Mouse (Mus musculus) left cerebral cortex, postnatal 14 days (tissue): ENCODE results near the gene Fam20b. TPM values are rescaled to one million over a fixed set of nuclear protein-coding genes. Genes with fewer than 3 reads are reported as not detected.

Experiments
- DNase-seq, 2 experiments: peaks; one replicate each; pipeline ENCODE4 v3.0.0; 2021 to 2022; ENCODE audit warnings: low spot score in 2 of 2, mixed read lengths in 1 of 2
- intact Hi-C: fragments of 180-260 bp; cut with DNase I; formaldehyde crosslinking; loops from one replicate; pipeline ENCODE4 v1.15.1; 2025
- total RNA-seq, 2 experiments: library from RNA; stranded (reverse); gene quantifications; 2 replicates each; pipeline ENCODE4 v1.2.3; 2021

The Fam20b gene
- total RNA-seq, 2 experiments from 2014 or later: 59.5 to 64.6 TPM

DNA sequence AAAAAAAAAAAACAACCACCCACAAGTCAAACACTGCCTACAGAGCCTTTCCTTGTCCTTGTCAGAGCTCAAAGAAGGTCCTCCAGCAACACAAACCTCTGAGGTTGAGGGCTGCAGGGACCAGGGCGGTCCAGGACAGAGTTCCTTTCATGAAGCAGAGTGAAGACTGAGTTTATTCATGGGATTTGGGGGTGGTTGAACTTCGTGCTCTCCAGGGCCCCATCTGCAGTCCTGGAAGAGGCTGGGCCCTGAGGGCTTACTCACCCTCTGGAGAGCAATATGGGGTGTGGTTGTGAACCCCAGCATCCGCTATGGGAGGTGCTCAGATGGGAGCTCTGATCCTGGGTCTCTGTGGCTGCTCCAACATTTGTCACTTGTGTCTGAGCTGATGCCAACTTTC, 15.1 kb upstream of the Fam20b start:
- no peak for DNase-seq
- intact Hi-C loops: no loop called here

DNA sequence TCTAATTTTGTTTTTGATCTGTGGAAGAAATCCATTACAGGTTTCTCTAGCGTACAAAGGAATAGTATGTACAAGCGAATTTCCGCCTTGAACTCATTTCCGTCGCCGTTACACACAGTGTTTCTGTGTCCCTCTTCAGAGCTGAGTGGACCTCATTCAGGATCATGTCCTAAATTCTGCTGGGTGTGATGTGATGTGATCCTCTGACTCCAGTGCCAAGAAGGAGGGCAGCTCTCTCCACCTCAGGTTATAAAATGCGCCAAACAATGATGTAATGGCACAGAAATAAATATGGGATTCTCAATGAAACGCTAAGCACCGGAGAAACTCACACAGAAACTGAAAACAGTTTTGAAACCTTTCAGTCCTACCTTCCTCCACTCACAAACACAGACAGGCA, 14.7 kb upstream of the Fam20b start:
- intact Hi-C loops: no loop called here
- no peak for DNase-seq

DNA sequence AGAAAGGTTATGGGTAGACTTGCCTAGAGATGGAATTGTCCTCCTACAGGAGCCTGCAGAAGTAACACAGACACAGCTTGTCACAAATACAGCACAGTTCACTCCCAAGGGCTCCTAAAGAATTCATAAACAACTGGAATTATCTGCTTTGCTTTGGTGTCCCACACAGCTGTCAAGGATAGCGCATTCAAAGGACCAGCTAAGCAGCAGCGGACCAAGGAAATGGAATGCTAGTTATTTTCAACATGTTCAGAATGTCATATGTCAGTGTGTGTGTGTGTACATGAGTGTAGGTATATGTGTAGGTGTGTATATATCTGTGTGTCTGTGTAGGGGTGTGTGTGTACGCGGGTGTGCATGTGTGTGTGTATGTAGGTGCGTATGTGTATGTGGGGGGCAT, 14.1 kb upstream of the Fam20b start:
- DNase-seq: no peak
- intact Hi-C loops: no loop called here

DNA sequence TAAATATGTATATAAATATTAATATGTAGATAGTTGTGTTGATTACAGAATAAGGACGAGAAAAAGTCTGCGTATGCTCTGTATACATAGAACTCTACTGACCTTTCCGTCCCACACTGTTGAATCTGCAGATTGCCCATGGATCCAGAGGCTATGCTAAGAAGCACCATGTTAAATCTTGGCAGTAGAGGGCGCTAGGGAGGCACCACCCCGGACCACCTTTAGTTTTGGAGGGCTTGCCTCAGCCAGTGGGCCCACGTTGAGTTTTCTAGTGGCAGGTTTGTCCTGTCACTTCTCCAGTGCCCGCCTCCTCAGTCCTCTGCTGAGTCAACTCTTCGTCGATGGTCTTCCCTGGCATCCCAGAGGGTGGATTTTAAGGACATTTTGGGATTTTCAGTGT, 11.9 kb upstream of the Fam20b start:
- DNase-seq: no peak
- intact Hi-C loops: no loop called here

DNA sequence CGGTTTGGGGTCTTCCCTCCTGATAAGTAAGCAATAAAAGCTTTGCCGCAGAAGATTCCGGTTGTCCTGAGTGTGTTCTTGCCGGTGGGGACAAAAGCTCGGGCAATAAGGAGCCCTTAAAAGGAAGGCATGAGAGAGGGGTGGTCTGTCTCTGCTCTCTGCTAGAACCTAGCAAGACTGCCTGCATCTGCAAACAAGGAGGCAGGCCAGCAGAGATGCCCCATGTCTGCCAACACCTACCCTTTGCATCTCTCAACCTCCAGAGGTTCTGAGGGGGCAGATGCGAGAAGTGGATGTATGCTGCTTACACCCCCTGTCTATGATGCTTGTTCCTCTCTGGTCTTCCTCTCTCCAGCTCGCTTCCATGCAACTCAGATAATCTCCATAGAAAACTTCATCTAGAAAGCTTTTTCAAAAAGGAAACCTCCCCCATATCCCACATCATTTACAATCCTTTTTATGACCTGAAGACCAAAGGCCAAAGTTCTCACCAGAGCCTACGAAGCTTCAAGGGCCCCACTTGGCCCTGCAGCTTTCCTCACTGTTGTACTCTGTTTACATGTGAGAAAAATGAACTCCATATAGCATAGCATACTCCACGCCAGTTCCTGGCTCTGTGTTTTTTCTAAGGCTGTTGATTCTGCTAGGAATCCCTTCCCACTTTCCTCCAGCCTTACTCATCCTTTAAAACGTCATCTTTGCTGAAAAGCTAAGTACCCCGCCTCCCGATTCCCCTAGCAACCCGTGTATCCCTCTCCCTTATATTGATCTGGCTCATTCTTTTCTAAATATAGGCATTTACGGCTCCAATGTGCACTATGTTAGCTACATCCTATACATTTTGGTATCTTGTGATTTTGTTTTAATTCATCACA, 8.6 kb upstream of the Fam20b start:
- intact Hi-C loops: no loop called here
- DNase-seq: no peak

DNA sequence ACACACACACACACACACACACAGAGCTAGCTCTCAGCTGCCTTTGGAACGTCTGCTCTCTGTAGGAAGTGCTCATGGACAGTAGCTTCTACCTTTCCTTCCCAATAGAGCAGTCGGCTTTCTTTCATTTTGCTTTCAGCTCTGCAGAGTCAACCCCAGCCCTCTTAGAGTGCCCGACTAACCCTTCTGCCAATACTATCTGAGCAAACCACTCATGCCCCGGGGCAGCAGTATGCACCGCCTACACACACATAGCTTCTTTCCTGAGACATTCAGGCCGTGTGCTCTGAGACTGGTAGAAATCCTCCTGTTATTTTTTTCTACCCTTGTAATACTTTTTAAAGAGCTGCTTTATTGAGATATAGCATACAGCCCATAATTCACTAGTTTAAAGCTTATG, 3.2 kb upstream of the Fam20b start:
- intact Hi-C loops: no loop called here
- DNase-seq: no peak

DNA sequence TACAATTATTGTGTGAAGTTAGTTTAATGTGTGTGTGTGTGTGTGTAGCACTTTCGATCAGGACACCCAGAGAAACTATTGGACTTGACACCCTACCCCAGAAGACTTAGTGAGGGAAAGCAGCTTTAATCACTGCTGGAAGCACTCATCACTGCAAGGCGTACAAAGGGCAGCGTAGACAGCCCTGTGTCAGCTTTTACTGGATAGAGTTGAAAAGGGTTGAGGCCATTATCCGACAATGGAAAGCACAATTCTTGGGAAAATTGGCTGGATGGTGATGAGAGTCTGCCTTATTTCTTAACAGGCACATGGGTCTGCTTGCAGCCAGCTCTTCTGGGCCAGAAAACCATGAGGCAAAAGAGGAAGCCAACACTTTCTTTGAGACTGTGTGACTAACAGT, 1.2 kb upstream of the Fam20b start:
- DNase-seq: no peak
- intact Hi-C loops: no loop called here

DNA sequence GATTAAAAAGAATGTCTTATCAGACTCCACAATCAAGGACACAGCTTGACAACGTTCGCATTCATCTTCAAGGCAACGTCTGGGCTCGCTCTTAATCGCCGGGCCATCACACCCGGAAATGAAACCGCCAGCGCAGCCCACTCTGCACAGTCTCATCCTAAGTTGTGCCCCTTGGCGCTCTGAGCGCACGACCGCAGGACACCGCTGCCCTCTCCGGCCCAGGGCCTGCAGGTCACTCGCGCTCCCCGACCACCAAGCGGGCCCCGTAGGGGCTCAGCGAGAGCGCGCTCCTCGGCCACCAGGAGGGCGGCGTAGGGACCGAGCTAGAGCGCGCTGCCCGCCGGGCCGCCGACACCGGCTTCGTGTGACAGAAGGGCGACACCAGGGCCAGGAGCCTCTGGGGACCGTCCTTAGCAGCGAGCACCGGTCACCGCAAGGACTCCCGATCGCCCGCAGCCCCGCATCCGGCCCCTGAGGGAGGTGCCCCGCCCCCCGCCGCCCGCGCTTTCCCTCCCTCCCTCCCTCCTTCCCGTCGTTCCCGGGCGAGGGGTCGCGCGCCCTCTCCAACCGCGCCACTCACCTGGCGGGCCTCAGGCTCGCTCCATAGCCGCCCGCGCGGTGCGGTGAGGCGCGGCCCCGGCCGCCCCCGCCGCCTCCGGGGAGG, 468 bp downstream of the Fam20b start:
- intact Hi-C loops: no loop called here
- DNase-seq: peak in 1 of 2 experiments; percentile 41

DNA sequence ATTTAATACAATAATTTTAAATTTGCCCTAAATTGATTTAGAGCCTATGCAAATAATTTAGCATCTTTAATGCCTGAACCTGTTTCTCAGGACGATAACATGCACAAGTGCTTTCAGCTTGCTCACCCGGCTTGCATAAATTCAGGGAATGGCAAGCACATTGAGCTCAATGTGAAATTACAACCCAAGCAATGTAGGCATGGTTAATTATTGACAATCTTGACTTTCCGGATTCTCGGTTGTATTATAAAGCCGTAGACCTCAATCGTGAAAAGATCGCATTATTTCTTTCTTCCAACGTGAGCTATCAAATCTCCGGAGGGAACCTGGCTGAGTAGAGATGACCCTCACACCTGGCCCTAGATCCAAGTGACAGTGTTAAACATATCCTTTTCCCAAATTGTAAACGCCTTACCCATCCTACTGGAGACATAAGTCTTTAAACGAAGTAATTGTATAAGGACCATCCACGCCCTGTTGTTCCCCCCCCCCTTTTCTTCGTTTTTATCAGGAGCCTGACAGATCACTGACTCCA, 1.1 kb downstream of the Fam20b start:
- intact Hi-C loops: no loop called here
- DNase-seq: no peak

DNA sequence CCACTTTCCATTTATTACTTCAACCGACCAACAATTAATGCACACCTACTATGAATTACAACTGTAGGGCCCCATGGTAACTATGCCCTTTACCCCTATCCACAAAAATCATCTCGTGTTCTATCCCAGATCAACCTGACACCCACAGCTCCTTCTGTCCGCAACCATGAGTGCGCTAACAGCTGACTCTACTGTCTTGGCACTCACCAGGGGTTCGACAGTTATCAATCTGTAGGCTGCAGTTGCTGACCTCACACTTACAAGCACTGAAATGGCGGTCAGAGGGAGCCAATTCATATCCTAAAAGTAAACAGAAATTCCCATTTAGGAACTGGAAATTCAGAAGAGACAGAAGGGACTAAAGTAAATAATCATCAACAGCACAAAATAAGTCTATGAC, 2.2 kb downstream of the Fam20b start:
- intact Hi-C loops: no loop called here
- DNase-seq: no peak

DNA sequence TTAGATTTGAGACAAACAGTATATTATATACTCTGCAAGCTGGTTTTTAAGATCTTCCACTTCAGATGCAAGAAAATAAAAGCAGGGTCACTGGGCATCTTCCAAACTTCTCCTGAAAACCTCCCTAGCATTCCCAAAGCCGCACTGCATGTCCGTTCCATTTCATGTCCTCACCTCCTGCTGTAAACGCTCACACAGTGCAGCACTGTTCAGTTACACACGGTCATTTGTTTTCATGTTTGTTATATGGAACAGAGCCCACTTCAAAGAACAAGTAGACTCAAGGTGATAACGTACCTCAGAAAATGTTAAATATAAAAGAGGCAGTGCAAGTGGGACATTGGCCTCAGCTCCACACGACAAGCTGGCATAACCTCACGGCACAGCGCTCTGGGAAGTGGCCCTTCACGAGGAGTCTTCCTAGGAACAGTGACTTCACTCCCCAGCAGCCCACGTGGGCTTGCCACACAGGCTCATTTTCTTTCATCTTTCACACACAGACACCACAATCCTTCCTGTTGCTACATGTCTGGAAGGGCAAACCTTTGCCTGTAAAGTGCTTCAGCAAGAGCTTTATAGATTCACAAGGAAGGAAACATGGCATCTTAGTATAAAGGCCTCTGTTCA, 8.3 kb downstream of the Fam20b start:
- no peak for DNase-seq
- intact Hi-C loops: no loop called here

DNA sequence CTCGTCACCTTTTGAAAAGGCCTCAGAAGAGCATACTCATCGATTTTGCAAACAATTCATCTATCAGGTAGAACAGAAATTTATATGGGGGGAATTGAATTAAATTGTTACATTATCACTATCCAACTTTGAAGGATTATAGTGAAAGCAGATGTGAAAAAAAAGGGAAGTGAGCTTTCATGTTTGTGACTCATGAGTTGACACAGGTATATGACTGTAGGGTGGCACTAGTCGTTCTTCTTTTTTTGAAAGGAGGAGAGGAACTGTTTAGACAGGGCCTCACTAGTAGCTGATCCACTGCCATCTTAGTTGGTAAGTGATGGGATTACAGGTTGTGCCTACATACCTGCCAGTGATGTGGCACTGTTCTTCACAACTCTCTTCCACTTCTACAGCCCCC, 10.2 kb downstream of the Fam20b start:
- no peak for DNase-seq
- intact Hi-C loops: no loop called here

DNA sequence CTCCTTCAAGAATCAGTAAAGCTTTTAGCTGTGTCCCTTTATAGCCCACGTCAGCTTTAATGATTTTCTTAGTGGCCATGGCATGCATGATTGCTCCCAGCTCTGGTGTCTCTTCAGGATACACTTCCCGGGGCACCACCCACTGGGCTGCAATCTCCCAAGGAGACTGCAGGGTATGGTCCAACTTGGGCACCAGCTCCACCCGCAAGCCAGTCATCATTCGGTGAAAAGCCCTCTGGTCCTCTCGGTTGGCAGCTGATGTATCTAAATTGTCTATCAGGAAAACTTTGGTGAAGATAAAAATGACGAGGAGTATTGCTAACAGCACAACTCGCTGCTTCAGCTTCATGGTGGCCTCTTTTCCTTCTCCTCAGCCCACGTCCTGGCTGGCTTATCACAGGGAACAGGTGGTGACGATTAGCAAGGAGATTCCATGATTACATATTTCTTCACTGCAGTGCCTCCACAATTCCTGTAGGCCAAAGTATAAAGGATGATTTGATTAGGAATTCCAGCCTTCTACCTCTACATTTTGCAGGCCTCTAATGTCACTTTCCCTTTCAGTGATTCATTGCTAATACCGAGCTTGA, 13.1 kb downstream of the Fam20b start:
- intact Hi-C loops: no loop called here

DNA sequence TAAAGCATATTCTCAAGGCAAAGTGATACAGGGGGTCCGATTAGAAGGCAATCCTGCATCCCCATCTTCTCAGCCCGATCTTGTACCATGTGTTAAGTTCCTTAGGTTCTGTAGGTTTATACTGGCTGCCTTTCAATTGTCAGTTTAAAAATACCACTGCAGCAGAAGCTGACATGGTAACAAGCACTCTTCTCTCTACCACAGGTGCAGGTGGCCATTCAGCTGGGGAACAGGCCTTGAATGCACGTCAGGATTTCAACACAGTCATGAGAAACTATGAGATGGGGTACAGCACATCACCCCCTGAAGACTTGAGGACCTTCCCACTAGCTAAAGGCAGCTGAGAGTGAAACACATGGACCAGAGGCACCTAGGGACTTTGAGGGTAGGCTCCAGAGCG, 15.4 kb downstream of the Fam20b start:
- intact Hi-C loops: no loop called here
- no peak for DNase-seq

More for the DNA sequence above, 13.1 kb downstream of the Fam20b start:
- DNase-seq: no peak

DNA sequence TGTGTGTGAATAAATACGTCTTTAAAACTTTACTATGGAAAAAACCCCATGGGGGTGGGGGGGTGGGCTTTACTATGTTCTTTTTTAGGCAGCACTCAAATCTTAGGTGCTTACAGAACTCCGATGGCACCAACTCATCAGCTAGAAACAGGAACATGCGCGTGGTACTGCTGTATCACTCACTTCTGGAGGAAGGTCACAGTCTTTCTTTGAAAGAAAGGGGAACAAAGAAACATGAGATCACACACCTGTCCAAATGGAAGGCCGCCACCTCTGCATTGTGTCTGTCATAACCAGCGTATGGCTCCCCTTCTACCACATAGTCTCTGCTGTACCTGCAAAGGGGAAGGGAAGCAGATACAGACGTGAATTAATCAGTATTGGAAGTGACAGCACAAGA, 16.7 kb downstream of the Fam20b start:
- intact Hi-C loops: no loop called here
- no peak for DNase-seq

DNA sequence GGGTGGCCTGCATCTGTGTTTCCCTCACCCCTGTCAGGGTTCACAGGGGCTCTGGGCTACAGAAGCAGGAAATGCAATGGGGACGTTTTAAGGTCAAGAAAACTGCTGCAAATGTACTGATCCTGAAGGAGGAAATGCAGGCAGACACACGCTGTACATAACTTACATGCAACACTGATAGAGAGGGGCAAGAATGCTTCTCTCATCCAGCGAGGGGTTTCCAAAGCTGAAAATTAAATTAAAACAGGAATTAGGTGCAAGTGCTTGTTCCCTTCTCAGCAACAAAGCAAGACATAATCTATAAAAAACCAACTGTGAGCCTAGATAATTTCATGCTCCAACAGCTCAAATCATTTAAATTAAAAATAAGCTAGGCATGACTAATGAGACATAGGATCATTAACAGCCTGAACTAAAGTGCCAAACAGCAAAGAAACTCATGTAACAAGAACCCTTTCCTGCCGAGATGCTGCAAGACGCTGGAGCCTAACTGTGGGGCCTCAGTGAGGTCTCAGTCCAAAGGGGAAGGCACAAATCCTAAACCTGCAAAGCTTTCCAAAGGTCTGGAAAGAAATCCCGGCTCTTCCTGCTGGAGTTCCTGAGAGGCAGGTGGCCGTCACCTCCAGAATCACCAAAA, 32.7 kb downstream of the Fam20b start:
- intact Hi-C loops: no loop called here
- DNase-seq: no peak

DNA sequence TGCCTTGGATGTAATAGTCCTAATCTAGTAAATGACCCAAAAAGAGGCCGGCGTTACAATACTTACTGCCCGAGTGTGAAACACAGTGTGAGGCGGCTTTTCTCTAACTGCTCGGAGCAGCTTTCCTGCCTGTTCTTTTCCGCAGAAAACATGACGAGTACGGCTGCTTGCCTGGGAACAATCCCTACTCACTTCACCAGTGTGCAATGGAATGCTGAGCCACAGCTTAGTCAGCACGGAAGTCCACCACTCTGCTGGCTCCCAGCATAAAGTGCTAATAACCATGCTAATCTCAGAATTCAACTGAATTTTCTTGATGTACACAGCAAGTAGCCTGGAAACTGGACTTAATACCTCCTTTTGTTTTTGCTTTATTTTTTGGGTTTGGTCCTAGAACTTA, 39.3 kb downstream of the Fam20b start:
- no peak for DNase-seq
- intact Hi-C loops: no loop called here

DNA sequence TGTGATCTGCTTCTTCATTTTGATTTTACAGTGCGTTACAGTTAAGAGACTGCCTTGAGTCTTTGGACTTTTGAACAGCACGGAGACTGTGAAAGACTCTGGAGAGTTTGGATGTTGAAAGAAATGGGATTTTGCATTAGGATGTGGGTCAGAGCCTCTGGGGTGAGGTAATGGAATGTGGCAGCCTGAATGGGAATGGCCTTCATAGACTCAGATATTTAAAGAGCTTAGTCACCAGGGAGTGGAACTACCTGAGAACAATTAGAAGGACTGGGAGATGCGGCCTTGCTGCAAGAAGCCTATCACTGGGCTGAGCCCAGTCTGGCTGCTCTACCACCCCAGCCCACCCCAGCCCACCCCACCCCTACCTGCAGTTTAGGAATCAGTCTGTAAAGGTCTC, 41.7 kb downstream of the Fam20b start:
- DNase-seq: no peak
- intact Hi-C loops: no loop called here

DNA sequence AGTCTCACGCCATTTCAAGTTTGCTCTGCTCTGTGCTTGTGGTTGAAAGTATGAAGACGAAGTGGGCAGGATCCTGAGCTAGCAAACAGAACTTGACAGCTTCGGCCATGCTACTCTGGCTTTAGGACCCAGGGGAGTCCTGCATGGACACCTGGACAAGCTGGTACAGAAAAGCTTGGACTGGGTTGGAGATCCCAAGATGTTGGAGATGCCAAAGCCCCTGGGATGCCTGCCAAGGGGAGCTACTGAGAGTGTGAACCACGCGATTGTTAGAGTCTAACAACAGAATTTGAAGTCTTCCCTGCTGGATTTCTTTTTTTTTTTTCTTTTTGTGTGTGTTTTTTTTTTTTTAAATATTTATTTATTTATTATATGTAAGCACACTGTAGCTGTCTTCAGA, 42.3 kb downstream of the Fam20b start:
- intact Hi-C loops: no loop called here
- DNase-seq: no peak

DNA sequence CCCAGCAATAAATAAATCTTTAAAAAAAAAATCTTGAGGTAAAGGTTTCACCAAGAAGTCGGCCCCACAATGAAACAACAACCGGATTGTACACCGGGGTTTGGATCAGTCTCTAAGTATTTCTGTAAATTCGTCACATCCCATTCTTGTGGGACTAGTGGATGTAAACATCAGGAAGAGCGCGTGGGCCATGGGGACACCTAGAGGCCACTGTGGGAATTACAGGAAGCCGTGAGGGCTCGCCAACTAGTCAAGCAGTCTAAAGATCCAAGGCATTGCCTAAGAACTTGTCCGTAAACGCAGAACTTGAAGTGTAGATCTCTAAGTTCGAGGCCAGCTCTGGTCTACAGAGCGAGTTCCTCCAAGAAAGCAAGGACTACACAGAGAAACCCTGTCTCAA, 42.7 kb downstream of the Fam20b start:
- intact Hi-C loops: no loop called here
- DNase-seq: peak; percentile 57 to 59
